Mouse (Mus musculus) T-helper 17 cell (primary cell): ENCODE results near the gene Abhd12b.

ENCODE experiments used
- in situ Hi-C, 2 experiments: fragments of 300-600 bp; cut with MboI, MseI; formaldehyde crosslinking; loops; 1 replicate in 1 of 2; 2 replicates in 1 of 2; pipeline ENCODE4 v1.15.1; 2025; ENCODE audit warnings: high pct_unique_total_duplicates in 2 of 2

Gene Abhd12b

DNA sequence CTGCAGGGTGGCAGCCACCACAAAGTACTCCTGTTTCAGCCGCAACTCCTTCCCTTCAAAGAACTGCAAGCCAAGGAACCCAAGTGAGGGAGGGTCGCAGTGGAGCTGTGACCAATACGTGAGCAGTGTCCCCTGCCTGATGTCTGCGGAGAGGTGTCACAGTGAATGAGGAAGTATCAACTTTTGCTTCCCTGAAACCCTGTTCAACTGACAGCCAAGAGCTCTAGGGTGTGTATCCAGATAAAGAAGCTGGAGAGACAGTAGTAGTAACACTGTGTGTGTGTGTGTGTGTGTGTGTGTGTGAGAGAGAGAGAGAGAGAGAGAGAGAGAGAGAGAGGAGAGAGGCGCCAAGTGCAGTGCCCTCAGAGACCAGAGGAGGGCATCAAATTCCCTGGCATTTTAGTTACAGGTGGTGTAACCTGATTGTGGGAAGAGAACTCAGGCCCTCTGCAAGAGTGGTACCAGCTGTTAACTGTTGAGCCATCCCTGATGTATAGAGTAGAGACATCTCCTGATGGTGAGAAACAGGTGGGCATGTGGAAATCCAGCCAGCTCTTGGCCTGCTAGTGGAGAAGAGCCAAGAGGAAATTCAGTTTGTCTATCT, 48.1 kb downstream of the Abhd12b start:
- in situ Hi-C loops = no loop called here

DNA sequence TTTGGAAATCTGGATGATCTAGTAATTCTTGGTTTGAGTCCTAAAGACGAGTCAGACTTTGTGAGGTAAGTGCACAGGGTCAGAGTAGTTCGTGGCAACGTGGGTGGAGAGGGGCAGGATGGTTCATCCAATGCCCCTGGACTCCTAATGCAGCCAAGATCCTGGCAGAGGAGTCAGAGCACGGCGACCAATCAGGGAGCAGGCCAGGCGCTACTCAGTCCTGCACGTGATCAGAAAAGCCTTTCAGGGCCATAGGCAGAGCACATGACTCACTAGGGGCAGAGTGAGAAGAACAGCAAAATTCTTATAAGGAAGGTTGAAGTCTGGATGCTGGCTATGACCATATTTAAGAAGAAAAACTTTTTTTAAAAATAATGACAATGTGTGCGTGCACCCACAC, 50.5 kb downstream of the Abhd12b start:
- in situ Hi-C loops = no loop called here

DNA sequence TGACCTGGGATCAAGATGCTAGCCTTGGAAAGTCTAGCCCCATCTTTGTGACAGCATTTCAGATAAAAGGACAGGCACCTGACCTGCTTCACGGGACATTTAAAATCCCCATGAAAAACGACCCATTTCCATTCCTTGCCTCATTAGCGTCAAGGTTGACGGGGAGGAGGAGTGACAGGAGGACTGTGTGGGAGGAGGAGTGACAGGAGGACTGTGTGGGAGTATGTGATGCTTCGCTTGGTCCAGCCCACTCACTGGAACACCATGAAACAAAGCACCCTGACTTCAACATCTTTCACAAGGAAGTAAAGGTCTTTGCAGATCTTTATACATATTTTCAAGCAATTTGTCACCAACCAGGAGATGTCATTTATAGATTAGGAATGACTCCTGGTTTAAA, 54.3 kb downstream of the Abhd12b start:
- in situ Hi-C loops = no loop called here

- in situ Hi-C loops = no loop called here
These were observed 58.6 kb downstream of the Abhd12b start for GRCm38 (mm10) chr12:70212501-70212900.

- in situ Hi-C loops = no loop called here
These were observed 59.7 kb downstream of the Abhd12b start for GRCm38 (mm10) chr12:70213601-70214000.

DNA sequence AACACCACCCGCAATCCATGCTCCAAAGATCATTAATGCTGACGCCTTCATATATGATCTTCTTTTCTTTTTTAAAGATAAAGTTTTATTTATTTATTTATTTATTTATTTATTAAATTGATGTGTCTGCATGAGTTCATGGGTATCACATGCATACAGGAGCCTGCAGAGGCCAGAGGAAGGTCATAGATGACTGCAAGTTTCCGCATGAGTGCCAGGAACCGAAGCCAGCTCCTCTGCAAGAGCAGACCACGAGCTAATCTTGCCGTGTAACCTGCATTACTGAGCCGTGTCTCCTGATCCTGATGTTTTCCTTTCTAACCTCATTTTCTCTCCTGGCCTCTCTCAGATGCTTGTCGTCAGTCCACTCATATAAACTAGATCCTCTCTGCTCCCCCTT, 60.3 kb downstream of the Abhd12b start:
- in situ Hi-C loops = no loop called here

GRCm38 (mm10) chr12:70216229-70216800, 62.4 kb downstream of the Abhd12b start:
- in situ Hi-C loops = no loop called here

GRCm38 (mm10) chr12:70218795-70219540, 65.0 kb downstream of the Abhd12b start:
- in situ Hi-C loops = no loop called here

- in situ Hi-C loops = no loop called here
These were observed 67.5 kb downstream of the Abhd12b start for GRCm38 (mm10) chr12:70221425-70221824.

- in situ Hi-C loops = no loop called here
These were observed 69.4 kb downstream of the Abhd12b start for GRCm38 (mm10) chr12:70223331-70223730.

GRCm38 (mm10) chr12:70226655-70227054, 72.7 kb downstream of the Abhd12b start:
- in situ Hi-C loops = no loop called here

DNA sequence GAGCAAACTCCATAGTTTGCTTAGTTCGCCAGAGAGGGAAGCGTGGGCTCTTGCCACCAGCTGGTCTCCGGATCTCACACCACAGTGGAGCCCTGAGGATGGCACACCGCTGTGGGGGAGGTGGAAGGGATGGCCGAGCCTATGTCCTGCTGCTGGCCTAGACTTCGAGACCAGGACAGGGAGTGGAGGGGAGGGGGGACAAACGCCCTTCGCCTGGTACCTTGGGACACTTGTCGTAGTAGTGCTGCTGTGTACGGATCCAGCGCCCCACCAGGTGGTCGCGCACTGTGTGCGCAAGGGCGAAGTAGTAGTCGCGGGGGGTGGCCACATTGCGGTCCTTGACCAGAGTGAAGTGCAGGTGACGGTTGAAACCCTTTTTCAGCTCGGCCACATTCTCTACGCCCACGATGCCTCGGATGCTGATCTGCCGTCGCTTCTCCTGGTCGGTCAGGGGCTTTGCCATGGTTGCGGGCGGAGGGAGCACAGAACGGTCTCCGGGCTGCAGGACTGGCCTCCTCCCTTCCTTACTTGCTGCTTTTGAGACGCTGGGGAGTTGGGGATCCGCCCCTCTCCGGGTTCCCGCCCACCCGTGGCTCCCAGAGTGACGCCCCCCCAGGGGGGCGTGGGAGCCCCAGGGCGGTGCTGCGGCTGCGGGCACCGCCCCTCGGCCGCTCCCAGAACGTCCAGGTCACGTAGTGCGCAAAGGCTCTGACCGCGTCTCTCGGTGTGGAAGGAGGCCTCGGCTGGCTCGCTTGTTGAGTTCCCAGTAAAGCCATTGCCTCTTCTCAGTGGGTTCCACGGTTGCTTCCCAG, 73.4 kb downstream of the Abhd12b start:
- in situ Hi-C loops = no loop called here

DNA sequence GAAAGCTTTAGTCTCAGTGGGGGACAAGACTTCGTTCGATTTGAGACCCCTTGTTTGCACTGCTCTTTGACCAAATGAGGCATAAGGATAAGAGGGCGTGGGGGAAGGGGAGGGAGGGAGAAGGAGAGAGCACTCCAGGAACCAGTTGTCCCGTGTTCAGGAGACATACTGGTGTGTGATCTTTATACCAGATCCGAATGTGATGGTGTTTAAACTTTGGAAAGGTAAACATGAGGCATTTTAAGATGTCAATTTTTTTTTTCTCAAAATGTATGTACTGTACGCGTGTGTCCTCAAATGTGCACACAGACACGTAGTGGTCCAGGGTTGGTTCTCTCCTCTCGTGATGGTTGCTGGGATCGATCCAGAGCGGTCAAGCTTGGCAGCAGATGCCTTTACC, 74.2 kb downstream of the Abhd12b start:
- in situ Hi-C loops = no loop called here

GRCm38 (mm10) chr12:70231294-70231693, 77.4 kb downstream of the Abhd12b start, which contains the start of gene Pygl:
Gene Pygl, minus strand, starts transcription at chr12:70231488.
- in situ Hi-C loops = loop anchor here (5.0 to 10.0 kb wide), 2 partner anchors 201 to 684 kb away; no protein-coding TSS in a partner anchor

DNA sequence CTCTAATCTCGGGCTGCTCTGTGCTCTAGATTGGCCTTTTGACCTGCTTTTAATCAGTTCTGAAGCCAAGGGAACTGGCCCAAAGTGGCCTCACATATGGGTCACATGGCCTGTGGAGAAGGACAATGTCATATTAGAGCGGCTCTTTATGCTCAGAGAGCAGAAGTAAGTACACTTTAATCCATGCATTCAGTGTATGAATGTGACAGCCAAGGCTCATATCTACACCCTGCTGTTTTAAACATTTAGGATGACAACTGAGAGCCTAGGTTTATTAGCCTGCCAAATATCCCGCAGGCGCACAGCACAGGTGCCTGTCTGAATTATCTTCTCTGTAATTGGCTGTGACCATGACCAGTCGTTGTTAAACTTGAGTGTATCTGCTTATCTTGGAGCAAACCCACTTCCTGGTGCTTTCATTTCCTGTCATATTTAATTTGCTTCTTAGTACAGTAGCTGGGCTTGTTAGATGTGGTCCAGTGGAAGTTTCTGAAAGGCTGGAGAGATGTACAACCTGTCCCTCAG, 78.1 kb downstream of the Abhd12b start:
- in situ Hi-C loops = loop anchor here (5.0 to 10.0 kb wide), 2 partner anchors 200 to 683 kb away; no protein-coding TSS in a partner anchor
